Mouse (Mus musculus): ENCODE measurements around the gene Atic.

DNA sequence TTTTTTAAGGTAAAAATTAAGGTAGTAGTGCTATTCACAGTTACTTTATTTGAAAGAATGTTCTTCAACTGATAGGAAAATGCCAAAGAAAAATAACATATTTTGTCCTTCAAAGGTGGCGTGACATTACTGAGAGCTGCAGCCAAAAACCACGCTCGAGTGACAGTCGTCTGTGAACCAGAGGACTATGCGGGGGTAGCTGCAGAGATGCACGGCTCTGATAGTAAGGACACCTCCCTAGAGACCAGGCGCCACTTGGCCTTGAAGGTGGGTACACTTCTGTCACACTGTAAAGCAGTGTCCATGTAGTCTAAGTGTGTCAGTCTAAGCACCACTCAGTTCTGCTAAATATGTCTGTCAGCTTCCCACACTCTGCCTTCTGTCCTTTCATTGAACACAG, 7.3 kb downstream of the Atic start:
- TF ChIP-seq CTCF (IDR thresholded peaks at IDR 0.05; ENCODE audit: low read depth, low read length) (no peak), POLR2A (IDR thresholded peaks at IDR 0.05; ENCODE audit: extremely low read depth, insufficient read depth, low read length) (no peak)

All from liver, adult 2 months (tissue).